Mouse (Mus musculus) lung, embryonic 15.5 days (tissue): ENCODE measurements around the gene Dst. TPM values are rescaled to one million over a fixed set of nuclear protein-coding genes. Genes with fewer than 3 reads are reported as not detected.

Experiments used
- ATAC-seq: fragments of 200-750 bp; cut with Nextera tagmentation; 2 replicates; pipeline ENCODE4 v1.8.0; 2017; ENCODE audit warnings: moderate number of reproducible peaks, borderline replicate concordance; ENCODE audit not compliant: low FRiP score, low TSS enrichment; ENCODE audit errors: extremely low read depth
- H3K27ac ChIP-seq: fragments of 300-500 bp; sonication (generic); 2 replicates; pipeline ENCODE4 v1.5.1; 2015; ENCODE audit warnings: moderate library complexity, mild to moderate bottlenecking, inconsistent platforms
- H3K27me3 ChIP-seq: fragments of 300-500 bp; sonication (generic); 2 replicates; pipeline ENCODE4 v1.6.1; 2015; ENCODE audit warnings: inconsistent platforms
- H3K36me3 ChIP-seq: fragments of 300-500 bp; sonication (generic); 2 replicates; pipeline ENCODE4 v1.6.1; 2015; ENCODE audit warnings: inconsistent platforms
- H3K4me1 ChIP-seq: fragments of 300-500 bp; sonication (generic); 2 replicates; pipeline ENCODE4 v1.6.1; 2015; ENCODE audit warnings: inconsistent platforms
- H3K4me2 ChIP-seq: fragments of 300-500 bp; sonication (generic); 2 replicates; pipeline ENCODE4 v1.6.1; 2015; ENCODE audit warnings: inconsistent platforms, mild to moderate bottlenecking, moderate library complexity
- H3K4me3 ChIP-seq: fragments of 300-500 bp; sonication (generic); 2 replicates; pipeline ENCODE4 v1.5.1; 2015; ENCODE audit warnings: mild to moderate bottlenecking, inconsistent platforms
- H3K9ac ChIP-seq: fragments of 300-500 bp; sonication (generic); 2 replicates; pipeline ENCODE4 v1.6.1; 2015; ENCODE audit warnings: inconsistent platforms
- H3K9me3 ChIP-seq: fragments of 300-500 bp; sonication (generic); 2 replicates; pipeline ENCODE4 v1.6.1; 2016; ENCODE audit warnings: inconsistent platforms
- WGBS: fragments of 180-500 bp; shearing (Covaris S2); methylation state at CpG from one replicate; pipeline ENCODE4 v1.1.7; 2015; 5-methylcytosine and 5-hydroxymethylcytosine counted together
- polyA plus RNA-seq: library from polyadenylated mRNA; unstranded; fragments of >200 nt; fragmentation: Nextera tagmentation; extraction: Ambion mirVana; gene quantifications from 2 replicates; pipeline ENCODE4 v1.2.1, GENCODE M21; 2015

Gene Dst
- polyA plus RNA-seq, 1 experiment from 2014 or later: 15.2 TPM

DNA sequence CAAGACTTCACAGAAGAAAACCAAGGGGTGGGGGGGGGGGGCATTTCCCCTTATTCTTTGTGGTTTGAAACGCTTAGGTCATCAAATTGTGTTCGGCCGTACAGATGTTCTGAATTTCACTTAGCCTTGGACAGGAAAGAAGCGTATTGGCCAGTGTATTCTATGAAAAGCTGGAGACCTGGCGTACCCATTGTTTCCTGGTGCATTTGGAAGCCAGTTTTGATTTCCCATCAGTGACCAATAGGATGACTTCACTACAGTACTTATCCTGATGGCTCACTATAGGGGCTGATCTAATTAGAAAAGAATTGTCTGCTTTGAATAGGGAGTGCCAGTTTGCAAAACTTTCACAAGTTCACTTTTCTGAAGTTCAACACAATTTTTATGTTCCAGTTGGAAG is 105.5 kb downstream of the Dst start:
- no peaks in the 10 kb centered on the region for H3K36me3 ChIP-seq
- no peak for ATAC-seq
- H3K9me3 ChIP-seq: no peaks in the 10 kb centered on the region
- 75% methylated on average over 5 of the region's 5 CpGs for WGBS
- no peak overlapping the region for H3K9ac ChIP-seq
- peaks cover 11% of the 10 kb centered on the region; the same call in 1 of the 2 replicates for H3K4me1 ChIP-seq
- H3K27ac ChIP-seq: no peak overlapping the region
- H3K4me3 ChIP-seq: no peak overlapping the region
- no peaks in the 10 kb centered on the region; the same call in 1 of the 2 replicates for H3K27me3 ChIP-seq
- H3K4me2 ChIP-seq: no peak overlapping the region

DNA sequence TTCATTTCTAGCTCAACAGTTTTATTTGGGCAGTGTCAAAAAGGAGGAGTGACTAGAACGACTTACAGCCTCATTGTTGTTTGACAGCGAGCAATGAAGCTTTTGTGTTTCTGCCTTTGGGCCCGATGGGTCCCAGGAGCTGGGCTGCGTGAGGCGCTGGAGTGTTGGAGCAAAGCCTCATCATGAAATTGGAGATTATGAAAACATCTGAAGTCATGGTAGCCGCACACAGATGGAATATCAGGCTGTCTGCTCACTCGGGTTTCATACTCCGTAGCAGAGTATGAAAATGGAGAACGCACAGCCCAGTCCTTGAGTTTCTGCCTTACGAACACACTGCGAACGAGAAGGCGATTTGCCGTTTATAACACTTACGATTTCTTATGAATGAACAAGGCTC is 108.8 kb downstream of the Dst start:
- H3K27ac ChIP-seq: no peak overlapping the region
- no peak overlapping the region for H3K9ac ChIP-seq
- no peaks in the 10 kb centered on the region for H3K9me3 ChIP-seq
- H3K4me1 ChIP-seq: 0 out of 2 replicates have a peak, but pooled peaks cover 4% of the 10 kb centered on the region
- no peaks in the 10 kb centered on the region for H3K36me3 ChIP-seq
- WGBS: 83% methylated on average over 15 of the region's 15 CpGs
- ATAC-seq: no peak
- no peak overlapping the region for H3K4me3 ChIP-seq
- H3K4me2 ChIP-seq: no peak overlapping the region
- H3K27me3 ChIP-seq: no peaks in the 10 kb centered on the region

GRCm38 (mm10) chr1:34017323-34017722 is 109.3 kb downstream of the Dst start:
- no peak for ATAC-seq
- H3K27ac ChIP-seq: no peak overlapping the region
- no peaks in the 10 kb centered on the region for H3K36me3 ChIP-seq
- WGBS: 88% methylated on average over 4 of the region's 4 CpGs
- no peaks in the 10 kb centered on the region for H3K9me3 ChIP-seq
- no peak overlapping the region for H3K4me3 ChIP-seq
- H3K4me1 ChIP-seq: no peaks in the 10 kb centered on the region
- no peaks in the 10 kb centered on the region for H3K27me3 ChIP-seq
- H3K9ac ChIP-seq: no peak overlapping the region
- no peak overlapping the region for H3K4me2 ChIP-seq

GRCm38 (mm10) chr1:34020599-34020998 is 112.6 kb downstream of the Dst start:
- Histone ChIP-seq H3K9me3 (no peaks in the 10 kb centered on the region), H3K4me1 (no peaks in the 10 kb centered on the region), H3K4me2 (no peak overlapping the region), H3K27me3 (no peaks in the 10 kb centered on the region), H3K27ac (no peak overlapping the region), H3K36me3 (no peaks in the 10 kb centered on the region), H3K4me3 (no peak overlapping the region), H3K9ac (no peak overlapping the region)
- WGBS: 83% methylated on average over 6 of the region's 6 CpGs
- no peak for ATAC-seq

DNA sequence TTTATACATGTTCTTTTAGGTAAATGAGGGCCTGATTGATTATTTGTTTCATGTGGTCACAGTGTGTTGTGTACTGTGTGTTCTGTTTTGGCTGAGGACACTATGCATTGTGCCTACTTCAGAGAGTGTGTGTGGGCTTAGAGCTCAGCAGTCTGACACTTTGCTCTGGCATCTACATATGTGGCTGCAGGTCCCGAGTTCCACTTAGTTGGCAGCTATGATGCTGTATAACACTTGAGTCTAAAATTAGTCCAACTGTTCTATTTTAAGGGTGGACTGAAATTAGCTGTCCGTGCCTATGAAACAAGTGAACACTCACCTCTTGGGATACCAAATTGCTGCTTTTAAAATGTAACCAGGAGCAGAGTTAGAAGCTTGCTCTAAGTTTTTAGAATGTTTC is 113.5 kb downstream of the Dst start:
- 39% methylated on average over 2 of the region's 2 CpGs for WGBS
- Histone ChIP-seq H3K36me3 (no peaks in the 10 kb centered on the region), H3K4me1 (no peaks in the 10 kb centered on the region), H3K9me3 (no peaks in the 10 kb centered on the region), H3K4me2 (no peak overlapping the region), H3K27me3 (no peaks in the 10 kb centered on the region), H3K9ac (no peak overlapping the region), H3K4me3 (no peak overlapping the region), H3K27ac (no peak overlapping the region)
- ATAC-seq: 0 out of 2 replicates have a peak, but pooled peaks have one; percentile 23

GRCm38 (mm10) chr1:34023154-34023553 is 115.1 kb downstream of the Dst start:
- Histone ChIP-seq H3K4me3 (no peak overlapping the region), H3K27me3 (no peaks in the 10 kb centered on the region), H3K4me2 (no peak overlapping the region), H3K27ac (no peak overlapping the region), H3K9ac (no peak overlapping the region), H3K9me3 (no peaks in the 10 kb centered on the region), H3K4me1 (no peaks in the 10 kb centered on the region), H3K36me3 (no peaks in the 10 kb centered on the region)
- no peak for ATAC-seq
- 76% methylated on average over 9 of the region's 9 CpGs for WGBS

- H3K9ac ChIP-seq: no peak overlapping the region
- no peak overlapping the region for H3K4me2 ChIP-seq
- no peak for ATAC-seq
- H3K4me3 ChIP-seq: no peak overlapping the region
- no peaks in the 10 kb centered on the region for H3K36me3 ChIP-seq
- no peaks in the 10 kb centered on the region for H3K27me3 ChIP-seq
- no peaks in the 10 kb centered on the region for H3K4me1 ChIP-seq
- no peak overlapping the region for H3K27ac ChIP-seq
- H3K9me3 ChIP-seq: no peaks in the 10 kb centered on the region
- 70% methylated on average over 6 of the region's 6 CpGs for WGBS
Observed at GRCm38 (mm10) chr1:34025879-34026278, 117.9 kb downstream of the Dst start.

DNA sequence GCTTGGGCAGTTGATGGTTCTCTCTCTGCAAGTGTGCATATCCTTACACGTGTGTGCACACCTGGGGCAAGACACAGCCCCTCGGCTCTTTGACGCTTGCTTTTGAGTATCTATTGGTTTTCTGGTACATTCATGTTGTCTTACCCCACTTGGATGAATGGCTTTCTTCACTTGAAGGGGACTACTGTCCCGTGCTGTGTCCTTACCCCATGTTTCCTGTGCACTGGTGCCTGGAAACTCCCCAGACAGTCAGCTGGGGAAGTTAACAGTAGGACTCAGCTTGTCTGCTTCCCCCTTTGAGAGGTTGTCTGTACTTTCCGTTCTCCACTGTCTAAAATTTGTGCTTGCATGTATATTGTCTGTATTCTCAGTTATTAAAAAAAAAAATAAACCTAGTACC is 120.7 kb downstream of the Dst start:
- Histone ChIP-seq H3K4me1 (no peaks in the 10 kb centered on the region), H3K4me2 (no peak overlapping the region), H3K9ac (no peak overlapping the region), H3K9me3 (no peaks in the 10 kb centered on the region), H3K27ac (no peak overlapping the region), H3K36me3 (no peaks in the 10 kb centered on the region), H3K27me3 (no peaks in the 10 kb centered on the region), H3K4me3 (no peak overlapping the region)
- whole genome bisulfite sequencing: 57% methylated on average over 5 of the region's 5 CpGs
- ATAC-seq: no peak

GRCm38 (mm10) chr1:34030330-34031021 is 122.5 kb downstream of the Dst start:
- Histone ChIP-seq H3K4me1 (peaks cover 7% of the 10 kb centered on the region; the same call in 1 of the 2 replicates), H3K4me2 (no peak overlapping the region), H3K4me3 (no peak overlapping the region), H3K9ac (no peak overlapping the region), H3K27ac (no peak overlapping the region), H3K27me3 (no peaks in the 10 kb centered on the region), H3K36me3 (no peaks in the 10 kb centered on the region), H3K9me3 (no peaks in the 10 kb centered on the region)
- WGBS: 60% methylated on average over 17 of the region's 17 CpGs
- ATAC-seq: no peak

- no peak overlapping the region for H3K27ac ChIP-seq
- WGBS: 32% methylated on average over 5 of the region's 5 CpGs
Observed at GRCm38 (mm10) chr1:34033052-34033451, 125.0 kb downstream of the Dst start.

GRCm38 (mm10) chr1:34033478-34033877 is 125.5 kb downstream of the Dst start:
- H3K27me3 ChIP-seq: no peaks in the 10 kb centered on the region
- H3K4me3 ChIP-seq: no peak overlapping the region
- H3K4me1 ChIP-seq: peaks cover 7% of the 10 kb centered on the region; the same call in 1 of the 2 replicates
- H3K27ac ChIP-seq: no peak overlapping the region
- no peak overlapping the region for H3K9ac ChIP-seq
- 82% methylated on average over 1 of the region's 1 CpGs for WGBS
- no peak overlapping the region for H3K4me2 ChIP-seq
- H3K36me3 ChIP-seq: no peaks in the 10 kb centered on the region
- H3K9me3 ChIP-seq: no peaks in the 10 kb centered on the region
- ATAC-seq: no peak

More at GRCm38 (mm10) chr1:34033052-34033451, 125.0 kb downstream of the Dst start:
- Histone ChIP-seq H3K27me3 (no peaks in the 10 kb centered on the region), H3K4me2 (no peak overlapping the region), H3K36me3 (no peaks in the 10 kb centered on the region), H3K4me3 (no peak overlapping the region), H3K9me3 (no peaks in the 10 kb centered on the region), H3K9ac (no peak overlapping the region), H3K4me1 (peaks cover 7% of the 10 kb centered on the region; the same call in 1 of the 2 replicates)
- no peak for ATAC-seq

- Histone ChIP-seq H3K4me2 (no peak overlapping the region), H3K36me3 (no peaks in the 10 kb centered on the region), H3K4me3 (no peak overlapping the region), H3K27me3 (no peaks in the 10 kb centered on the region), H3K27ac (no peak overlapping the region), H3K9me3 (no peaks in the 10 kb centered on the region), H3K4me1 (peaks cover 7% of the 10 kb centered on the region; the same call in 1 of the 2 replicates), H3K9ac (no peak overlapping the region)
- WGBS: 73% methylated on average over 3 of the region's 3 CpGs
- no peak for ATAC-seq
Observed at GRCm38 (mm10) chr1:34033958-34034357, 125.9 kb downstream of the Dst start.
